Mouse (Mus musculus) bone marrow, adult 2 months (tissue): ENCODE data around the gene Ssx2ip. TPM values are rescaled to one million over a fixed set of nuclear protein-coding genes. Genes with fewer than 3 reads are reported as not detected.

Source experiments
- H3K27ac ChIP-seq: fragments of 200-500 bp; 2 replicates; pipeline ENCODE4 v1.5.1; 2012; ENCODE audit warnings: low read depth, mild to moderate bottlenecking, control low read depth, inconsistent platforms, low read length; ENCODE audit not compliant: control insufficient read depth, poor library complexity, insufficient read depth
- H3K4me1 ChIP-seq: fragments of 200-500 bp; 2 replicates; pipeline ENCODE4 v1.6.1; 2011; ENCODE audit warnings: low read length; ENCODE audit not compliant: control insufficient read depth, insufficient read depth
- H3K4me3 ChIP-seq: fragments of 200-500 bp; replicated peaks from 2 replicates; pipeline ENCODE3; 2011; ENCODE audit warnings: mild to moderate bottlenecking, low read depth, low read length, control low read depth; ENCODE audit not compliant: control insufficient read depth
- CTCF ChIP-seq: fragments of 200-500 bp; IDR thresholded peaks from 2 replicates; pipeline ENCODE4 v1.5.1; 2011; ENCODE audit warnings: low read length, control low read depth; ENCODE audit not compliant: control insufficient read depth, insufficient read depth
- POLR2A ChIP-seq: fragments of 200-500 bp; IDR thresholded peaks from 2 replicates; pipeline ENCODE4 v1.6.1; 2011; ENCODE audit warnings: low read depth, mild to moderate bottlenecking, control low read depth, low read length, borderline replicate concordance; ENCODE audit not compliant: control insufficient read depth
- WGBS: fragments of 180-500 bp; shearing (Covaris S2); methylation state at CpG from one replicate; pipeline ENCODE4 v1.1.7; 2018; 5-methylcytosine and 5-hydroxymethylcytosine counted together
- polyA plus RNA-seq: library from polyadenylated mRNA; stranded (reverse); fragments of >200 nt; gene quantifications from 2 replicates; pipeline ENCODE4 v1.2.4, GENCODE M21; 2011; ENCODE audit warnings: low replicate concordance; ENCODE audit not compliant: missing spikeins, insufficient read depth, insufficient read length

Ssx2ip gene
- polyA plus RNA-seq, 1 experiment: 26.0 TPM

- Histone ChIP-seq H3K4me3 (no peak overlapping the region), H3K27ac (no peak overlapping the region), H3K4me1 (peaks cover 1% of the 10 kb centered on the region; the same call in 1 of the 2 replicates)
- no peak for TF ChIP-seq CTCF
- TF ChIP-seq POLR2A: no peak
- 94% methylated on average over 16 of the region's 16 CpGs for WGBS
Measured at GRCm38 (mm10) chr3:146407086-146407721, 2.8 kb downstream of the Ssx2ip start.

GRCm38 (mm10) chr3:146410114-146410513 is 5.7 kb downstream of the Ssx2ip start:
- Histone ChIP-seq H3K4me3 (no peak overlapping the region), H3K4me1 (no peaks in the 10 kb centered on the region), H3K27ac (no peak overlapping the region)
- TF ChIP-seq POLR2A: no peak
- no peak for TF ChIP-seq CTCF
- WGBS: 69% methylated on average over 7 of the region's 7 CpGs

DNA sequence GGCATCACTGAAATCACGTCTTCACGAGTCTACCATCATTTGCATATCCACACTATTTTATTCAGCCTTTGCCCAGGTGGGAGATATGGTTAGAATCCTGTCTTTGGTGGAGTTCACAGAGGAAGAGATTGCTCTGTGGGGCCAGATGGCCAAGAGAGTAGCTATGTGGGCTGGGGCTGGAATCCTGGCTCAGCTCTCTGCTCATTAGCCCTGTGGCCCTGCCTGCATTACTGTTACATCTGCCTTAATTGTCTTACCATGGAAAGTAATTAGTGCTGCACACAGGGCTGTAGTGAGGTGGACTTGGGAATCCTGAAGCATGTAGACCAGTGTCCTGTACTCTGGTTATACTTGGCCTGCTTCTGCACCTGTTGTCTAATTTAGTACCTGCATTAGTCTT is 7.6 kb downstream of the Ssx2ip start:
- H3K4me3 ChIP-seq: no peak overlapping the region
- 96% methylated on average over 2 of the region's 2 CpGs for WGBS
- H3K27ac ChIP-seq: no peak overlapping the region
- no peaks in the 10 kb centered on the region for H3K4me1 ChIP-seq
- TF ChIP-seq POLR2A (no peak), CTCF (no peak)

- H3K4me1 ChIP-seq: no peaks in the 10 kb centered on the region
- TF ChIP-seq POLR2A: no peak
- TF ChIP-seq CTCF: no peak
Measured at GRCm38 (mm10) chr3:146412480-146412879, 8.0 kb downstream of the Ssx2ip start.

DNA sequence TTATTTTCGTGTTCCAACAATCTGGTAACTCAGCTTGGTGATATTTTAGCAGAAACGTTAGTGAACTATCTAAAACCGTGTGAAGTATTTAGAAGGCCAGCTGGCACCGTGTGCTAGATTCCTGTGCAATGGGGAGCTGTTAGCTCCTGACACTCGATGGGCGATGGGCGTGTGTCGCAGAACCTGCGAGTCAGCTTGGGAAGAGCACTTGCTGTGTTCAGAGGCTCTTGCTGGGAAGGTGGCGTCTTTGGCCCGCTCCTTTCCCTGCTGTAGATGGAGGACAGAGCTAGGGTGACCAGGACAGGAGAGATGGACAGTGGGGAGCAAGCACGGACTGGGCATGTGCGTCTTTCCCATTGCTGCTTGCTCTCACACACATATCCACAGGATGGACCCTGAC is 8.6 kb downstream of the Ssx2ip start:
- no peak overlapping the region for H3K4me3 ChIP-seq
- no peak overlapping the region for H3K27ac ChIP-seq
- H3K4me1 ChIP-seq: no peaks in the 10 kb centered on the region
- WGBS: 91% methylated on average over 13 of the region's 13 CpGs
- TF ChIP-seq CTCF: no peak

More at GRCm38 (mm10) chr3:146412480-146412879, 8.0 kb downstream of the Ssx2ip start:
- H3K27ac ChIP-seq: no peak overlapping the region
- 93% methylated on average over 7 of the region's 7 CpGs for WGBS
- H3K4me3 ChIP-seq: no peak overlapping the region

DNA sequence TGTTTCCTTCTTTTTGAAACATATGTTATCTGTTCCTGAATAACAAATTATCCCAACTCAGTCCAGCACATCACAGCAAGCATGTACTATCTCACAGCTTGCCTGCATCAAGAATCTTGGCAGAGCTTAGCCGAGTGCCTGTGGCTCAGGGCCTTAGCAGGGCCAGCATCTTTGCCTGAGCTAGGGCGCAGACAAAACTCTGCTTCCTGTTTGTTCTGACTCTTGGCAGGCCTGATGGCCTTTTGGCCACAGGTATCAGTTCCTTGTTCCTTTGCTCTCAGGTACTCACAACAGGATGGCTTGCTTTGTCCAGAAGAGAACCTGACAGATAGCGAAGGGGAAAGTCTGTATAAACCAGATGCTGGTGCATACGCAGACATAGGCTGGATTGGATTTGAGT is 9.6 kb downstream of the Ssx2ip start:
- TF ChIP-seq POLR2A (no peak), CTCF (no peak)
- 75% methylated on average over 4 of the region's 4 CpGs for WGBS
- no peak overlapping the region for H3K4me3 ChIP-seq
- no peak overlapping the region for H3K27ac ChIP-seq
- no peaks in the 10 kb centered on the region for H3K4me1 ChIP-seq

DNA sequence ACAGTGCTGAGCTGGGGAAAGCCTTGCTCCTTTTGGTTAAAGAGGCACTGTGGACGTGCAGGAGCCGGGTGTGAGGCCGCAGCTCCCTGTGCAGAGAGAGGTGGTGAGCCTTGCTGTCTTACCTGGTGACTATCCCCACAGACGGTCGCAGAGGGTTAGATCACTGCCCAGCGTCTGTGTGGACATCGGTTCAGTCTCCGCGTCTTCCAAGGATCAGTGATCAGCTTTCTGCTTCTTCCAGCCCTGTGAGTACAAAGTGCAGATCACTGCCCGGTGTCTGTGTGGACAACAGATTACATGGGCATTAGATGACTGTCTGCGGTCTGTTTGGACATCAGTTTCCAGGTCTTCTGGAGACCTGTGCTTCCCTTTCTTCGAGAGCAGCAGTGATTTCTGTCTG is 10.1 kb downstream of the Ssx2ip start:
- H3K27ac ChIP-seq: no peak overlapping the region
- 92% methylated on average over 12 of the region's 12 CpGs for WGBS
- H3K4me1 ChIP-seq: no peaks in the 10 kb centered on the region
- no peak overlapping the region for H3K4me3 ChIP-seq
- TF ChIP-seq POLR2A (no peak), CTCF (no peak)

DNA sequence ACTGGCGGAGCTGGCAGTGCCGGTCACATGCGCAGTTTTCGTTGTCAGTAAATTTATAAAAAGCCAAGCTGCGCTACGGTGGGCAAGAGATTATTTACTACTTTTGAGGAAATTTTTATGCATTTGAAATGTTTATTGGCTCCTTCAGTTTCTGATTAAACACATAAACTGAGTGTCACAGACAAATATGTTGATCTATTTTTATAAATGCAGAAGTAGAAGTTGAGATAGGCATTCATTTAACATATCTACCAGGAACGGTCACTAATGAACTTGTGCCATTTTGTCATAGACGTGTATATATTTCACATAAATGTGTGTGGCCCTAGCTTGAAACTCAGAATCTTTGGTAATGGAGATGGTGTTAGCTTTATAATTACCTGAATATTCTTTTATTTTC is 13.4 kb downstream of the Ssx2ip start:
- H3K27ac ChIP-seq: no peak overlapping the region
- no peaks in the 10 kb centered on the region for H3K4me1 ChIP-seq
- TF ChIP-seq CTCF (no peak), POLR2A (no peak)
- H3K4me3 ChIP-seq: no peak overlapping the region
- WGBS: 93% methylated on average over 8 of the region's 8 CpGs

DNA sequence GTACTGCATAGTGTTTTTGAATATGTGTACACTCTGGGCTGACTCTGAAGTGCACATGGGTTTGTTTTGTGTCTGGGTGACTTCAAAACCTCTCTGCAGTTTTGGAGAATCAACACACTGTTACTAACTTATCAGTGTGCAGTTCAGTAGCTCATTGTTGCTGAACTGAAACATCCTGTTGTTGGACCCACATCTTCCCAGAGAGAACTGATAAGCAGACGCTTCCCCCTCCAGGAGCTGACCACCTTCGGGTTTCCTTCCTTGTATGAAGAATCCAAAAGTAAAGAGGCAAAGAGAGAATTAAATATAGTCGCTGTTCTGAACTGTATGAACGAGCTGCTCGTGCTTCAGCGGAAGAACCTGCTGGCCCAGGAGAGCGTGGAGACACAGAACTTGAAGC is 14.5 kb downstream of the Ssx2ip start:
- WGBS: 52% methylated on average over 7 of the region's 7 CpGs
- TF ChIP-seq POLR2A: no peak
- TF ChIP-seq CTCF: no peak

More for the DNA sequence above, 14.5 kb downstream of the Ssx2ip start:
- Histone ChIP-seq H3K4me3 (no peak overlapping the region), H3K4me1 (no peaks in the 10 kb centered on the region), H3K27ac (no peak overlapping the region)
